Mouse (Mus musculus): Measurements from ENCODE around the gene Nrip1.
"Not testable (repeated sequence)": the region's sequence is repeated elsewhere in the genome, so short reads cannot be mapped to it uniquely, and the experiment has no call there.

Gene Nrip1

DNA sequence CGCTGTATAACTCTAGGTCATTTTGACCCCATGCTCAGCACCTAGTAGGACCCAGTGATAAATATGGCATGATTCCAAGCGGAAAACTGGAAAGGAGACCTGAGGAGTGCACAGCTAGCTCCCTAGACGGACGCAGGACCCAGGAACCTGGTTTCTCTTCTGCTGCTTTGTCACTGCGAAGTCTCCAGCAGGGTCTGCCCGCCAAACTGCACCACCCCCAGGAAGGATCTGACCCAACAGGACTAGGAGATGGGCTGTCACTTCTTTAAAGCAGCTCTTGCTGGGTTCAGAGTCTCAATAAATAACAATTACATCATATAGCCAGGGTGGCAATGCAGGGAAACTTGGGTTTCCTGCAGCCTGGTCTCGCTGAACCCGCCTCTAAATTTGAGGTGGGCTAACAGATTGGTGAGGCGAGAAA, at the start of gene Nrip1:
Nrip1 (minus strand) TSS at position 157 of the 421 bp plus-strand sequence.
- DNase-seq: peak; percentile 47

DNA sequence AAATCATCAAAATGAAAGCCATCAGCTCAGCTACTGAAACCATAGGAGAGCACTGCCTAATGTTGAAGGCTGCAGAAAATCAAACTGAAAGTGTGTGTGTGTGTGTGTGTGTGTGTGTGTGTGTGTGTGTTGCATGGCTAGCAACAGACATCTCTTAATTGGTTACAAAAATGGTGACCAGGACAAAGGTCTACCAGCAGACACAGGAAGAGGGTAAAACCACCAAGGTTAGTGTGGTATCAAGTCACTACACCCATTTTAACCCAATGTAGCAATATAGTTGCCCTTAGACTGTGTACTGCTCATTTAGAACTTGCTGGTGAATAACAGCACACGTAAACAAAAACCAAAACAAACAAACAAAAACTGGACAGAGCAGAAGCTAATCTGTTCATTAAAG, 48.9 kb upstream of the Nrip1 start:
- no peak for DNase-seq

DNA sequence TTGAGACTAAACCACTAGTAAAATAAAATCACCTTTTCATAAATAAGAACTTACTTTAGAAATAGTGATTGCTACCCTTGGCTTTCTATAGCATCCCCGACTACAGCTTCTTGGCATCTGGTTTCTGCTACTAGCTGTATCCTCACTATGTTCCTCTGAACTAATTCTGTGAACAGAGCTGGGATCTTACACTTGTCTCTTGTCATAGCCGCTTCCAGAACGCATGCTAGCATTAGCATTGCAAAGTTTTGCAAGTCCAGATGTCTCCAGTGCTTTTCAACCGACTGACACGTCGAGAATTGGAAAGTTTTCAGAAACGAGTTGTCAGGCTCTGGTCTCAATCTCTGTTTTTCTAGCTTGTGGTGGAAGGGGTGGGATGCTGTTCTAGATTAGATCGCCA, 46.2 kb upstream of the Nrip1 start:
- DNase-seq: no peak

DNA sequence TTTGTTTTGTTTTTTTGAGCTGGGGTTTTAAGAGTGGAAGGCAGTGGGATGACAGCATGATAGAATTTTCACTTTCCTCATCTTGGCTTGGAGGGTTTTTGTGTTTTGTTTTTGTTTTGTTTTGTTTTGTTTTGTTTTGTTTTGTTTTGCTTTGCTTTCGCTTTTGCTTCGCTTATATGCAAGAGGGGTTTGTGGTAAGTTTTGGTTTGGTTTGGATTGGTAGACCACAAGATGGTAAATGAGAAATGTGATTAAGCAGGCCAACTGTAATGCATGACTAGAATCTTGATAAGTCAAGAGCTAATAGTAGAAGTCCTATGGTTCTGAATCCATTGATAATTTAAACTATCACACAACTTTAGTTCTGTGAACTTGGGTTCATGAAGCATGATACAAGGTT, 42.9 kb upstream of the Nrip1 start:
- DNase-seq: no peak

DNA sequence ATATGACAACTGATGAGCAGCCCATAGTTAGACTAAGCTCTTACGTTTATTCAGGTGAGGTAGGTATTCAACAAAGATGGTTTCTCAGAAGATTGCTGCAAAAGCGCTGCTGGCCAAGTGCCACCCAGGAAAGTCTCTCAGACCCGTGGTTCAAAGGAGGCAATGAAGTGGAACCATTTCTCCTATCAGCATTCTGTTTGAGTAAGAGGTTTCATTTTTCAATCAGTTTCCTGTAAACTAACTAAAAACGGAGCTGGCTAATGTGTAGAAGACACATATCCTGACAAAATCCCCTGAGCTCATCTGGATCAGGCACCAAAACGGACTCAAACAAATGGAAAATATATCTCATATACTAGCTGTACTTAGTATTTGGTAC, 42.4 kb upstream of the Nrip1 start:
- no peak for DNase-seq

DNA sequence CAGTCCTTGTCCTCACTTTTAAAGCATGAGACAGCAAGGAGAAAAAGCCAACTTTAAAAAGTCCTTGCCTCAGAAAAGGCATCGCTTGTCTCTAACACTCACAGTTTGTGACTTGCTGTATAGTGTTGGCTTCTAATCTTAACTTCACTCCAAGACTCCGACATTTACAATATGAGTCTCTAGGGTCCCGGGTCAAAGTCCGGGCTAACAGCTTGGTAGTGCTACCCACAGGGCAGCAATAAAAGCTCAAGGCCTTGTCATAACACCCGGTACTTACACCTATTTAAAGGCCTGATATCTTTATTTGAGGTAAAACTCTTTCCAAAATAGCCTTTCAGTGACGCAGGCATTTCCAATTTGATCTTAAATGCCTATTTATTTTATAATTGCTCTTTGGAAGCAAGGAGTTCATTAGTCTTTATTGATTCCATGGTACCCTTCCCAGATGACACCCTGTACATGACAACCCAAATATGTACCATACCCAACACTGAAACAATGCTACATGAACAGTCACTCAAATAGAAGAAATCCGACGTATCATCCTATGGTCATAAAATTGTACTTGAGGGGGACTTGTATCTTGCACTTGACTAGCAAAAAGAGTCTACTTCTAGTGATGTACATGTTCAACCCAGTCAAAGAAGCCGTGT, 41.9 kb upstream of the Nrip1 start:
- no peak for DNase-seq

DNA sequence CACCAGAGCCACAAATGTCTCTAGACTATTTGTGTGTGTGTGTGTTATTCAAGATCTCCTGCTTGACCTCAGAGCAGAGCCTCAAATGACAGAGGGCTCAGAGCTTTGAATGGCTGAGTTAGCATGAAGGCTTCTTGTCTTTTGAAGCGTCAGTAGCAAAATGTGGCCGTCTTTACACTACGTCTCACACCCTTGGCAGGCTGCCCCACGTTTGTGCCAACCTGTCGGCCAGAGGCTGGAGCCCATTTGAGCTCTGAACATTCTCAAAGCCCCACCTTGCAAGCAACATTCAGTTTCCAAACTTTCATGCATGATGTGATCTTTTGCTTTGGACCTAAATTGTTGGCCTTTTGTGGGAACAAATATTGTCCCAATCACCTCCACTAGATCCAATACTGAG, 40.9 kb upstream of the Nrip1 start:
- no peak for DNase-seq

DNA sequence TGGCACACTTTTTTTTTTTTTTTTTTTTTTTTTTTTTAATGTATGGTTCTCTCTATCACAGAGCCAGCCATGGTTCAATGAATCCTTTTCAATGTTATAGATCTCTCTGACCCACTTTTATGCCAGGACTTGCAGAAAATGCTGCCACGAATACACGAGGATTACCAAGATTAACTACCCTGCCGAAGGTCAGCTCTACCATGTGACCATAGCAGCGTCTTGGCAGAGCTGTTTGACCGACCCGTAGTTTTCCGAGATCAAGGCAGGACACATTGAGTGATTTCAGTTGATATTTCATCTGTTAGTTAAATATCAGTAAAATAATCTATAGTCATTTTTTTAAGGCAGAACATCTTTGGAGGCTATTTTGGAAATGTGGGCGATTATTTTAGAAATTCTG, 40.0 kb upstream of the Nrip1 start:
- DNase-seq: no peak

DNA sequence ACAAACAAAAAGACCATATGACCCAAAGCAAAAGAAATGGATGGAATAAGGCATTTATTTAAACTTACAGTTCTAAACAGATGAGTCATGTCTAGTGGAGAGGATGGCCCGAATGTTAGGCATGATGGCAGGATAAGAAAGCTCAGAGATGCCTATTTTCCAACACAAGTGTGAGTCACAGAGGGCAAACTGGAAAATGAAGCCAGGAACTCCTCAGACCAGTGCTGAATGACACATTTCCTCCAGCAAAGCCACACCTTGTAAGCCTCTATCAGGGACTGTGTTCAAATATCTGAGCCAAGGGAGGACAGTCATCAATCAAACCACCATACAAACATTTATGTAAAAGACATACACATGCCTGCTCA, 35.7 kb upstream of the Nrip1 start:
- no peak for DNase-seq

DNA sequence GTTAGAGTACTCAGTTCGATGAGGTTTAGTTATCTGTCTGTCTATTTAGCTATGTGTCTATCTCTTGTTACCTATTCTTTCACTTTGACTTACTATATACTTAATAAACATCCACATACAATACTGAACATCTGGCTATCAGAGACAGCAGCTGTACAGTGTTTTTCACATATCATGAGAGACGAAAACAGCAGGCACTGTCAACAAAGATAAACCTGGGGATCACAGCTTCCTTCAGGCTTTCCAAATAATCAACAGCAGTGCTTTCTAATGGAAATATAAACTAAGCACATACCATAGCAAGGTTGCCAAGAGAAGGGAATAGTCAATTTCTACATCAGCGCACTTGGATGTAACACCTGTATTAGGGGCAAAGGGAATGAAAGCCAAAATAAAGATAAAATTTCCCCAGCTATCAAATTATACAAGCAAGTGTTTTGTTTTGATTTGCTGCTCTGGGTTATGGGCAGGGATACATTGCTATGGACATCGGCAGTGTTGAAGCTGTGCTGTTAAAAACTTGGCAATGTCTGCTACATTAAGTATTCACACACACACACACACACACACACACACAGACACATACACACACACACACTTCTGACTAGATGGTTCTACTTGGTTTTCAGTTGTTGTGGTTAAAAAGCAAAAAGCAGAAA, 35.2 kb upstream of the Nrip1 start:
- DNase-seq: no peak

DNA sequence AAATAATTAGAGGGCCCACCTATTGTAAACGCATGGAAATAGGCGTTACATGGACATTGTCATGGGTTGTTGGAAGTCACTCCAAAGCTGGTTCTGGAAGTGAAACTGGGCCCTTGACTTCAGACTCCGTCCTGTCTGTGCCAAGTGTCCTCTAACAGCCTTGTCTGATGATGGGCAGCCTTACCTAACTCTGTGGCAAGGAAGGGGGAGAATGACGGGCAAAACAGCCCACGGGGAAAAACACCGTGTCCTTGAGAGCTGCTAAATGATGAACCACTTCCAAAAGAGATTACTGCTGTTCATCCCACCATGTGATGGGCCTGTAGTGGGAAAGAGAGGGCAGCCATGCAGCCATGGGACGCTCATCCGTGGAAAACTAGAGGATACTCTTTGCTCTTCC, 34.6 kb upstream of the Nrip1 start:
- DNase-seq: no peak

DNA sequence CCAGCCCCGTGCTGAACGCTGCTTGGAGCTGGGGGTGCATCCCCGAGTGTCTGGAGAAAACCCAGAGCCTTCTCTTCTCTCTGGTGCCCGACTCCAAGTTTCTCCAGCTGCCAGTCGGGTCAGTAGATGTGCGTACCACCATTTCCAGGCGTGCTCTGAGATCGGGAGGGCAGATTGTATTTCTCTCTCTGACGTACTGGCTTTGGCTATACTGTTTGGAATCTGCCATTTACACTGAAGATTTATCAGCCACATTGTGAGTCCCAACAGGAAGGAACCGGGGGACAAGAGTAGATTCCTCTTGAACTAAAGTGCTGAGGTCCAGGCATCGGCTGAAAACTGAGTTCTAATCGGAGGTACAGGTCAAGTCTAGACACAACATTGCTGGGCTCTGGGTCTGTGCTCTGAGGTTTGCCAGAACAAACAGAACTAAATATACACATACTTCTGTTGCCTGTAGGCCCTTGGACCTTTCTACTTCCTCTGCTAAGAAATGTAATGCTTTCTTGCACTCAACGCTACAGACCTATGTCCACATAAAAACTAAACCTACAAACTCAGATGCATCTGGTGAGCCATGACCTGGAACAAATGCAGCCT, 33.8 kb upstream of the Nrip1 start:
- no peak for DNase-seq

DNA sequence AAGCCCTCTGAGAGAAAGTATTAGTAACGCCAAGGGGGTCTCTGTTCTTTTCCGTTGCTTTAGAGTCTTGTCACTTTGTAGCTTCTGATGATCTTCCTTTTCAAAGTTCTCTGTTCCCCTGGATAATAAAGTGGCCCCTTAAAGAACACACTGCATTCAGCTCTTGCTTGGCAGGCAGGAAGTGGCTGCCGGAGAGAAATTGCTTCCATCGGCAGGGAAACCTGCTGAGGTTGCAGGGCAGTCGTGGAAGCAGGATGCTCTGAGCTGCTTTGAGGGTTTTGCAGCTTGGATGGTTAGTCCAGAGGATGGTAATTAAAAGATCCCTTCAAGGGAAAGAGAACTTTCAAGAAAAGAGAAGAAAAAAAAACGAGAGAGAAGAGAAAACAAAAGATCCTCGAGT, 33.3 kb upstream of the Nrip1 start:
- DNase-seq: no peak

DNA sequence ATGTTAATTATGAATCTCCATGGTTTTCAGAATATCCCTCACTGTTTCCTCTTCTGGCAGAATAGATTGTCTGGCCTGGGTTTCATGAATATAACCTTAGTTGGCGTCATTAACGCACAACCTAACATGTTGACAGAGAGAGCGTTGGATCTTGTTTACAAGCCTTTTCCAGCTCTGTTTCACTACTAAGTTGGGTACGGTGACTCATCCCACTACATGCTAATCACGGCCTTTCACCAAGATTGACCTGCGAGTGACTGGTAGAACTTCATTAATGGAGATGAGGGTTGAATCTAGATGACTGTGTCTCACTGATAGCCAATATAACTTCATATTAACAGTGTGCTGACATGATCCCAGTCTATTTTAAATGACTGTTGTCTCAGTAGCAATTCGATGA, 32.7 kb upstream of the Nrip1 start:
- DNase-seq: no peak

DNA sequence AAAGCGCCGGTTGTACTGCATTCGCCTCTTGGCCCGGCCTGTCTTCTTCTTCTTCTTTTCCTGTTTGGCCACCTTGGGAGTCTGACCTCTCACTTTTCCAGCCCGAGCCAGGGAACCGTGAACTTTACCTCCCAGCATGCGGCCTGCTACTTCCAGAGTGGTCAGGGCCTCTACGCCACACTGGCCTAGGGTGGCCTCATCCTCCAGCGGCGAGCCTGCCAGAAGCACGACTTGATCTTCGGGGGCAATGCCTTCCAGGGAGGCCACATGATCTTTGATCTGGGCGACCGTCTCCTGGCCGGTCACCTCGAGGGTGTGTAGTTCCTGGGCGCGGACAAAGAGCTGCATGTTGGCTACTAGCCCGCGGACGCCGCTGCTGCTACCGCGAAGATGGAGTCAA, 29.7 kb upstream of the Nrip1 start:
- DNase-seq: not testable (repeated sequence)

DNA sequence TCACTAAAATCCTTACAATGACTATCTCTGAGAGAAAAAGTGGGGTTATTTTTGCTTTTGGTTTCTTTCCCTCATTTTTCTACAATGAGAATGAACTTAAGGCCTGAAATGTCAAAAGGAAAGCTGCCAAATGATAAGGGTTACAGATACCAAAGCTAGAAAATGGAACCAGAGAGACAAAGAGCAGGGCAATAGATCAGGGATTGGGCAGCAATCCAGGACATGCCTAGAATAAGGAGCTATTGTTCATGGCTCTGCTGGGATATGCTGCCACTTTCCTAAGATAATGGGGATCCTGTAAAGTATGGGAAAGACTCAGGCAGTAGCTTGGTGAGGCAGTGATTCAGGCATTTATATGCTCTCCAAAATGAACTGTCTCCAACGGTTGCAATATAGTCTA, 22.9 kb upstream of the Nrip1 start:
- DNase-seq: no peak

DNA sequence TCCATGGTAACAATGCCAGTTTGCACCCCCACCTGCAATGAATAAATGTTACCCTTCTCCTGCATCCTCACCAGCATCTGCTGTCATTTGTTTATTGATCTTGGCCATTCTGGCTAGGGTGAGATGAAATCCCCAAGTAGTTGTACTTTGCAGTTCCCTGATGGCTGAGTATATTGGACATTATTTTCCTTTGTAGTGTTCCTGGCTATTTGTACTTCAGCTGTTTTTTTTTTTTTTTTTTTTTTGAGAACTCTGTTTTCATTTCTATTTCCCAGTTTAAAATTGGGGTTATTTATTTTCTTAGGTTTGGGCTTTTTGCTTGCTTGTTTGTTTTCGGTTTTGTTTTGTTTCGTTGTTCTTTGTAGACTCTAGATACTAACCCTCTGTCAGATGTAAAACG, 19.6 kb upstream of the Nrip1 start:
- no peak for DNase-seq

DNA sequence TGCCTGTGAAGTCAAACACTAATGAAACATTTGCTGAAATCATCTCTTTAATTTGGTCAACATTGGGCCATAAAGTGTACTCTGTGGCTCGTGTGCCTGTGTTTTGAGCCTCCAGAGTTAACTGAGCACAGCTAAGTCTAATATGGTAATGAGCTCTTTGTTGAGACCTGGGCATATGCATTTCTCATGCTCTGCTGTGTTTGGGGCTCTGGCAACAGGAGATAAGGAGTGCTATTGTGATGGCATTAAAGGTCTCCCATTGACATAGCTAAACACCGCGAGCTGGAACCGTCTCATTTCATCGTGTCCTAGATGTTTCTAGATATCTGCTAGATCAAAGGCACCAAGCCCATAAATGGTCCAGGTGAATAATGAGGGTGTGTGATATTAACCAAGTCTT, 12.9 kb upstream of the Nrip1 start:
- no peak for DNase-seq

DNA sequence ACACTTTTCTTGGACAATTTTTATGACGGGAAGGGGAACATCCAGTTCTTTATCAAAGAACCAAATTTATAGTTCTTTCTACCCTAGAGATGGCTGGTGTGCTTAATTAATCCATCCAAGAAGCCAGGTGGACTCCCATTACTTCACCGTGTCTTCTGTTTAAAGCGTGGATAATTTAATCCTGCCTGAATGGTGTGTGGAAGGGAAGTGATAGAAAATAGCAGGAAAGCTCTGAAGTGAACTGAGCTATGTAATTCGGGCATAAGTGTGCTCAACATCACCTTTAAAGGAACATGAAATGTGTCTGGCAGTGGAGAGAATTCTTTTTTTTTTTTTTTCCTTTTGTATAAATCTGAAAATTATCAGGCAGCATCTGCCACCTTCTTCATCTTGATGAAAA, 12.4 kb upstream of the Nrip1 start:
- no peak for DNase-seq

DNA sequence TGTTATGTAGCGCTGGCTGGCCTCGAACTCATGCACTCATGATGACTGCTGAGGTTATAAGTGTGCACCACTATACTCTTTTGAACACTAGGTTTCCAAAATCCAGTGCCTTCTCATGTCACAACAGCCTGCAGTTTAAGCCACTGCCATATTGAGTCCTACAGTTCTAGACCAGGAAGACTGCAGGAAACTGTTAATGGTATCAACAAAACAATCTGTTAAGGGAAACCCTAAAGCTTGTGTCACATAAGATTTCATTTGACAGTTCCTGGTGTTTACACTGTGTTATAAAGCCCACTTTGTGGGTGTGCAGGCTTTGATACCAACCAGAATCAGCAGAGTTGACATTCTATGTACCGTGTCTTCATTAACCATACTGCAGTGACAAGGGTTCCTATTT, 3.6 kb upstream of the Nrip1 start:
- no peak for DNase-seq

DNA sequence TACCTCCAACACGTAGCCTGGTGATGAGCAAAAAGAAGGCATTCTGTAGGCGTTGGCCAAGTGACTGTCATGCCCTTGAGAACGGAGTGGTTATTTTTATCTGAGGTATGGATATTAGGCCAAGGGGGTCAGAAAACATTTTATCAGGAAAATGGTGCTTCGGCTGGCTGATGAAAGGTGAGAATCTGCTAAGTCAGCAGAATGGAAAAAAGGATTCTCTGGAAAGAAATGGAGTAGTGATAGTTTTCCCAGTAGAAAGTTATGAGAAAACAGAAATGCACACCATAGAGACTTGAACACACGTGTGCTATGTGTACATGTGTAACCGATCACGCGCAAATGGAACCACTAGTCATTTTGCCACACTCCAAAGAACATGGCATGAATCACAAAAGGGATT, 3.0 kb upstream of the Nrip1 start:
- DNase-seq: no peak

DNA sequence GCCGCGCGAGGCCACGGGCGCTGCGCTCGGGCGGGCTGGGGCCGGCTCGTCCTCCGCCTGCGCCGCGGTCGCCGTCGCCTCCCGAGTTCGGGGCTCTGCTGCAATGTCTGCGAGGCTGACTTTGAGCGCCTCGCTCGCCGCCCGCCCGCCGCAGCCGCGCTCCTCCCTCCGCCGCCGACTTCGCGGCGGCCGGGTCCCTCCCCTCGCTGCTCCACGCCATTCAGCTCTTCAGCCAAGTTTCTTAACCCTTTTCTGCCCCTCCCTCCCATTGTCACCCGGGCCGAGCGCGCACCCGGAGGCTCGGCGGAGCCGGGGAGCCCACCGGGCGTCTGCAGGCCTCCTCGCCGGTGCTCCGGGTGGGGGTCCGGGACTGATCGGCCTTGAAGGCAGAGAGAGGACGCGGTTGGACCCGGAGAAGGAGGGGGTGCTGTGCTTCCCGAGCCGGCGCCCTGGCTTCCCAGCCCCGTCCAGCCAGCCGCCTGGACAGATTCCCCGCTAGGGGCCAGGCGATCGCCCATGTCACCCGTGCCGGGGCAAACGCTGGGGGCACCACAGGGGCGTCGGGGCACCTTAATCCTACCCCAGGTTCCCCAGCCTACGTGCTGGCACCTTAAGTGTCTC, 576 bp downstream of the Nrip1 start:
- peak; percentile 79 for DNase-seq

DNA sequence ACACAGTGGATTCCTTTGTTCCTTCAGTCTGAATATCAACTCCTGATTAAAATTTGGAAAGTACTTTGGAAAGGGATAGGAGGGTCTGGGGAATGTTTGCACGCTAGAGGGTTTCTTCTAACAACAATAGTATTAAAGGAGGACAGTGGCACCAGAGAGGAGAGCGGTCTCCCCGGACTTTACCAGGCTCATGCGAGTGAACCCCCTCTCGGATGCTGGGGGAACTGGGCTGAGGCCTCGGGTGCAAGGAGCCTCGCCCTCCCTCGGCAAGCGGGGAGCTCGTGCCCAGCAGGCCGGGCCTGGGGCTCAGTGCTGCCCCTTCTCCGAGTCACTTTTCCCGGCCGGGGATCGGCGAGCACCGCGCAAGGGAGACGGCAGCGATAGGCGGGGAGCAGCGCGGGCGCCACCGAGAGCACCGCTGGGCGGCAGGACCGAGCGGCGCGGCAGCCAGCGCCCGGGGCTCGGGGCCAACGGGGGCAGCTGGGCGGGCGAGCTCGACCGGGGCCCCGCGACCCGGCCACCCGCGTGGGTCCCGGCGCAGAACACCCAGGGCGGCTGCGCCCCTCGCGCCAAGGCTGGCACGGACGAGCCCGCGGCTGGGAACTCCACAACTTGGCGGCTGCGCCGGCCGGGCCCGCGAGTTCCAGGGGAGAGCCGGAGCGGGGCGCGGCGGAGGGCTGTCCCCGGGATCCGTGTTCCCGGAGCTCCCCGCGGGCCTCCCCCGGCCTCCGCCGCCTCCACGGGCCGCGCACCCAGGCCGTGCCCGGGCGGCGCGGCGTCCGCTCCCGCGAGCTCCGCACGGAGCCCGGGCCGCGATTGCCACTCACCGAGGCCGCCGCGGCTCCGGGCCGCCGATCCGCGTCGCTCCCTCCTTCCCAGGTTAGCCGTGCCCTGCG, 1.3 kb downstream of the Nrip1 start:
- DNase-seq: peak; percentile 60

DNA sequence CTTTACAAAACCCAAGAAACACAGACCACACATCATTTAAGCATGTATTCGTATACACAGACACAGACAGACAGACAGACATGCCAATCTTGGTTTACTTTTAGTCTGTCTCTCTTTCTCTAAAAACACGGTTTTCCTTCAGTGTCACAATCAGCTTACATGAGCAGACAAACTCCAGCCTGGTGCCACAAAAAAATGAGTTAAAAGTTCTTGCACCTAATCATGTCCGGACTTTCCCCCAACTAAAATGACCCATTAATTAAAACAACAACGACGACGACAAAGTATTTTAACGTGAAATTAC, 2.1 kb downstream of the Nrip1 start:
- DNase-seq: no peak
